19 mouse cellular contexts compared by ENCODE assay signal in the genomic region with DNA sequence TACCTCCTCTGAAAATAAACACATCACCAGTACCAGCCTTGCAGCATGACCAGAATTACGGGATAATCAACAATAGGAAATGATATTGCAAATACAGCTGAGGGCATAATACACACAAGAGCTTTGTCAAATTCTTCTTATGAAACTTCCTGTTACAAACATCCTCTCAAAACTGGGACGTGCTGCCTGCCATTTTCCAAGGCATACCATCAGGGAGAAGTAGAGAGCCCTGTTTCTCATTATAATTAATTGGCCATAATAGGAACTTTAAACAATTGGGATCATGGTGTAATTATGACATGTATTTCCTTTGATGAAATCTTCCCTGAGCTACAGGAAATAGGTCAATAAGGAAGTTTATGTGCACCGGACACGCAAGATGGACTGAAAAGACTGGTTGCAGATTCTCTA. TPM values are rescaled to one million over a fixed set of nuclear protein-coding genes. Genes with fewer than 3 reads are reported as not detected.
DNase-seq lines count a peak whose midpoint lies in the region; ATAC-seq lines count a peak whose summit lies in the region.
"Had no signal": no experiment of that assay in that cellular context is flagged by ENCODE, and none has a peak within 500 bp of the region (broad histone marks: within the 10 kb centered on the region; RNA-seq: fewer than 3 reads in every experiment).

No protein-coding gene starts in this region.

- no peaks in the 10 kb centered on the region for H3K9me3 ChIP-seq in heart, embryonic 11.5 days (replicated peaks; ENCODE audit: control insufficient read depth, low read length)
- H3K9me3 ChIP-seq: forebrain, embryonic 15.5 days; heart, embryonic 10.5 days; hindbrain, embryonic 10.5 days; midbrain, embryonic 13.5 days; neural tube, embryonic 15.5 days had no signal

- no peak overlapping the region for H3K27ac ChIP-seq in heart, embryonic 11.5 days (ENCODE audit: low read depth, low read length)
- H3K27ac ChIP-seq: forebrain, embryonic 15.5 days; heart, embryonic 10.5 days; hindbrain, embryonic 10.5 days; midbrain, embryonic 13.5 days; neural tube, embryonic 15.5 days had no signal

- ATAC-seq in heart, embryonic 11.5 days (replicated peaks; ENCODE audit: insufficient number of reproducible peaks, low FRiP score, low TSS enrichment): no peak
- ATAC-seq in hematopoietic stem cell, adult 5-6 weeks (replicated peaks in 1 of 2; ENCODE audit: insufficient read depth in 1 of 2, low FRiP score in 2 of 2, low TSS enrichment in 1 of 2, low read depth in 1 of 2, poor library complexity in 2 of 2, severe bottlenecking in 2 of 2): peak; percentile 66 to 80; a peak in 3 of 4 replicates
- ATAC-seq: forebrain, embryonic 15.5 days; midbrain, embryonic 13.5 days had no signal

- no peaks in the 10 kb centered on the region for H3K36me3 ChIP-seq in heart, embryonic 11.5 days (ENCODE audit: control insufficient read depth, insufficient read depth, low read length)
- H3K36me3 ChIP-seq: forebrain, embryonic 15.5 days; heart, embryonic 10.5 days; hindbrain, embryonic 10.5 days; midbrain, embryonic 13.5 days; neural tube, embryonic 15.5 days had no signal

- no peak overlapping the region for H3K9ac ChIP-seq in heart, embryonic 11.5 days (ENCODE audit: low read depth, low read length)
- H3K9ac ChIP-seq: forebrain, embryonic 15.5 days; midbrain, embryonic 13.5 days; neural tube, embryonic 15.5 days had no signal

- no peak overlapping the region for H3K4me2 ChIP-seq in heart, embryonic 11.5 days
- H3K4me2 ChIP-seq: forebrain, embryonic 15.5 days; midbrain, embryonic 13.5 days; neural tube, embryonic 15.5 days had no signal

- DNase-seq in heart, adult 11 months: peak; percentile 60
- DNase-seq in 416B (ENCODE audit: low read depth): peak; percentile 49
- DNase-seq in lung, postnatal 4 days: peak; percentile 23 to 41
- no peak for DNase-seq in right cerebral cortex, postnatal 10 days (ENCODE audit: low spot score in 2 of 2)
- no peak for DNase-seq in ovary, postnatal 36 days (ENCODE audit: low spot score)
- DNase-seq in gastrocnemius, adult 8-10 months (ENCODE audit: low spot score in 2 of 2): no peak
- DNase-seq: adrenal gland, adult 2 months; cerebellum, adult 11 months; cerebellum, postnatal 25 days; thymus, adult 18-20 months had no signal

- no peak overlapping the region for H3K4me3 ChIP-seq in heart, embryonic 11.5 days (ENCODE audit: low read depth, low read length)
- H3K4me3 ChIP-seq: forebrain, embryonic 15.5 days; heart, embryonic 10.5 days; hindbrain, embryonic 10.5 days; midbrain, embryonic 13.5 days; myocyte; neural tube, embryonic 15.5 days had no signal

- H3K27me3 ChIP-seq in heart, embryonic 11.5 days (ENCODE audit: control insufficient read depth, insufficient read depth, low read length): no peaks in the 10 kb centered on the region
- H3K27me3 ChIP-seq: CH12.LX; forebrain, embryonic 15.5 days; midbrain, embryonic 13.5 days; neural tube, embryonic 15.5 days had no signal

- WGBS in heart, embryonic 11.5 days (ENCODE audit: insufficient replicate concordance): 69% methylated on average over 4 of the region's 4 CpGs

- no peaks in the 10 kb centered on the region for H3K4me1 ChIP-seq in heart, embryonic 11.5 days (ENCODE audit: control insufficient read depth, insufficient read depth, low read length)
- H3K4me1 ChIP-seq: heart, embryonic 10.5 days; hindbrain, embryonic 10.5 days; midbrain, embryonic 13.5 days; neural tube, embryonic 15.5 days had no signal

RNA-seq across cellular contexts. Expression of gene Ralgapa2, which starts 48.5 kb away (rescaled TPM):
- 10.6 TPM in 2 replicates for polyA plus RNA-seq in heart, embryonic 11.5 days (2014; fragmentation: Nextera tagmentation; extraction: Ambion mirVana)
- total RNA-seq in hematopoietic stem cell, adult 5-6 weeks (2017): 23.0 and 23.9 TPM in 2 replicates
- total RNA-seq in gastrocnemius, adult 8-10 months (2022): 10 to 100 TPM in 1 of 4 experiments, 1 to 10 TPM in 3; 7.3 to 10.3 (median 7.8) TPM

Comparison
In these comparisons a context has a peak if more than half of its experiments do, and no peak if none do; other contexts are left out.
1. DNase-seq: peak in heart, adult 11 months (single experiment), 416B (single experiment) and lung, postnatal 4 days (2 of 2); none in right cerebral cortex, postnatal 10 days (0 of 2), ovary, postnatal 36 days (single experiment) and gastrocnemius, adult 8-10 months (0 of 2).